Mouse (Mus musculus) cortical plate, adult 2 months (tissue): Measurements from ENCODE around the gene 1700016K19Rik.

Source experiments
- CTCF ChIP-seq: fragments of 200-500 bp; IDR thresholded peaks from 2 replicates; pipeline ENCODE4 v1.5.1; 2011; ENCODE audit warnings: mild to moderate bottlenecking, control low read depth, low read length; ENCODE audit not compliant: insufficient read depth; ENCODE audit errors: extremely low read depth
- POLR2A ChIP-seq: fragments of 200-500 bp; IDR thresholded peaks from 2 replicates; pipeline ENCODE4 v1.6.1; 2011; ENCODE audit warnings: mild to moderate bottlenecking, low read length, control low read depth; ENCODE audit not compliant: insufficient read depth; ENCODE audit errors: extremely low read depth

- TF ChIP-seq POLR2A (no peak), CTCF (no peak)
These were observed 9.4 kb downstream of the 1700016K19Rik start for GRCm38 (mm10) chr11:76009101-76009500.
